Mouse (Mus musculus) kidney, adult 2 months (tissue): ENCODE measurements around the gene Arpp19. TPM values are rescaled to one million over a fixed set of nuclear protein-coding genes. Genes with fewer than 3 reads are reported as not detected.
A peak's percentile ranks its signal among the peaks of the same experiment; 100 is the strongest.

ENCODE experiments used
- DNase-seq: peaks from one replicate; pipeline ENCODE4 v3.0.0; 2021
- H3K27ac ChIP-seq: fragments of 200-500 bp; 2 replicates; pipeline ENCODE4 v1.5.1; 2012; ENCODE audit warnings: low read depth, low read length, control low read depth, inconsistent platforms; ENCODE audit not compliant: insufficient read depth
- H3K27me3 ChIP-seq: fragments of 200-500 bp; replicated peaks from 2 replicates; pipeline ENCODE4 v1.6.1; 2012; ENCODE audit warnings: mild to moderate bottlenecking, moderate library complexity, low read length, inconsistent platforms; ENCODE audit not compliant: control insufficient read depth, insufficient read depth
- H3K36me3 ChIP-seq: fragments of 200-500 bp; 2 replicates; pipeline ENCODE4 v1.6.1; 2012; ENCODE audit warnings: mild to moderate bottlenecking, moderate library complexity, low read length, inconsistent platforms; ENCODE audit not compliant: control insufficient read depth, insufficient read depth
- H3K4me1 ChIP-seq: fragments of 200-500 bp; 2 replicates; pipeline ENCODE4 v1.6.1; 2011; ENCODE audit warnings: low read length; ENCODE audit not compliant: control insufficient read depth, insufficient read depth
- H3K4me3 ChIP-seq: fragments of 200-500 bp; 2 replicates; pipeline ENCODE4 v1.5.1; 2011; ENCODE audit warnings: mild to moderate bottlenecking, low read depth, low read length, control low read depth; ENCODE audit not compliant: insufficient read depth
- CTCF ChIP-seq: fragments of 200-500 bp; conservative IDR thresholded peaks from 2 replicates; pipeline ENCODE4 v1.5.1; 2011; ENCODE audit warnings: low read depth, mild to moderate bottlenecking, control low read depth, low read length, moderate library complexity, mixed read lengths; ENCODE audit not compliant: insufficient read depth, insufficient read length
- POLR2A ChIP-seq: fragments of 200-500 bp; IDR thresholded peaks from one replicate; pipeline ENCODE4 v1.6.1; 2011; ENCODE audit warnings: low read depth, low read length, control low read depth
- WGBS: fragments of 180-500 bp; shearing (Covaris S2); methylation state at CpG from one replicate; pipeline ENCODE4 v1.1.7; 2018; 5-methylcytosine and 5-hydroxymethylcytosine counted together
- polyA plus RNA-seq: library from polyadenylated mRNA; depleted of rRNA; stranded (reverse); fragments of >200 nt; gene quantifications from 2 replicates; pipeline ENCODE4 v1.2.3, GENCODE M21; 2012; rRNA removed

The Arpp19 gene
- 18.2 and 24.6 TPM in 2 replicates for polyA plus RNA-seq

DNA sequence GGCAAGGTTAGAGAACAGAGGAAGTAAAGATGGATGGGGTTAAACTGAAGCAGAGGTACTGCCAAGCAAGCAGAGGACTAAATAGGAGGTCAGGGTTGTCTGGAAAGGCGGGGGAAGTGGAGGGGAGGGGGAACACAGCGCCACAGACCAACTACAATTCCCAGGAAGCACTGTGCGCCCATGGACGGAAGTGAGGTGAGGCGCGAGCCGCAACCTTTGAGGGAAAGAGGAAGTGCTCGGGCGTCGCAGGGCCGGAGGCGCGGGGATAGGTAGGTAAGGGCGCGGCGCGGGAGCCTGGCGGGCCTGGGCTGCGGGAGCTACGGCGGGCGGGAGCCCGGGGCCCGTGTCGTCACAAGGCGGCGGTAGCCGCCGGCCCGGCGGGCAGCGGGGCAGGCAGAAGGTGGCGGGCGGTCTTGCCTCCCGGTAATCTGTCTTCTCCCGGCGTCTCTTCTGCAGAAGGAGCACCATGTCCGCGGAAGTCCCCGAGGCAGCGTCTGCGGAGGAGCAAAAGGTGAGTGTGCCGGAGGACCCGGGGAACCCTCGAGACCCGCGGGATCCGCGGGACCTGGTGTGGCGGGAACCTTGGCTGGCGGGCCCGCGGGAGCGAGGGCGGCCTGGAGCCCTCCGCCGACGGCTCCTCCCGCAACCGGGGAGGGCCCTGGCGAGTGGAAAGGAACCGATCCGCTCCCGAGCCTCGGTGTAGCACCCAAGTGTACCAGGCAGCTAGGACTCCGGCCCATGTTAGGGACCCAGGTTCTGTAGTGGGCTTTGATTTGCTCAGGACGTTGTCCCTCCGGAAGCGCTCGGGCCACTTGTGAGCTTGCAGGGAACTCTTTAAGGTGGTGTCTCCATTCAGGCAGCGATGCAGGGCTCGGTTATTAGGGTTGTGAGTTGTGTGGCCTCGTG, at the start of gene Arpp19:
Arpp19 (plus strand) TSS at position 164 of the 906 bp plus-strand sequence.
- peak; percentile 58 for TF ChIP-seq POLR2A
- no peak for TF ChIP-seq CTCF
- peak within 1 kb of the TSS; percentile 90 for H3K4me3 ChIP-seq
- H3K4me1 ChIP-seq = peaks cover 24% of the 10 kb centered on the region
- under 1% methylated on average over 73 of the region's 73 CpGs for WGBS
- peak within 1 kb of the TSS; percentile 56 for H3K27ac ChIP-seq
- no peaks in the 10 kb centered on the region for H3K27me3 ChIP-seq
- no peaks in the 10 kb centered on the region; the same call in 1 of the 2 replicates for H3K36me3 ChIP-seq
- peak; percentile 92 for DNase-seq

DNA sequence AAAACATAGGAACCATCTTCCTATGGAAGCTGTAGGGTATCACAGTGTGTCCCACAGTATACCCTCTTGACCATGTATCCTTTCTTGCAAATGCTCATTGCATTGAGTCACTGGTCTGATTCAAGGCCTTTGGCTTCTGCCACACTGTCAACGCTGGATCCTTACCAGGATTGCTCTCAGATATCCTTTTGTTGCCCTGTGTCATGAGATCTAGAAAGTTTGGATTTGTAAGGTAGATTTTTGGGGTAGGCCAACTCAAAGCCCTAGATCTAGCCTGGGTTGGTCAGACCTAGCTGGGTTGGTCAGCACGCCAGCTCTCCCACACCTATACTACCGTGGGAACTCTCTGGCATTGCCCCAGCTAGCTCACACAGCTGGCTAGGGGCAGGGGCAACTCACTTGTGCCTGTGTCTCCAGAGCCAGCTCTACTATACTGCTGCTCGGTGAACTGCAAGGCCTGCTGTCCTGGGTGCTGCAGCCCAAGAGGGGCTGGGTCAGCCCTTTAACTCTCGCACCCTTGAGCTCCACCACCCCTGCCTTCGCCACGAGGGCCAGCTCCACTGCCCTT, 48.4 kb upstream of the Arpp19 start:
- H3K4me1 ChIP-seq = peaks cover 5% of the 10 kb centered on the region
- DNase-seq = no peak
- no peak overlapping the region for H3K4me3 ChIP-seq
- no peak overlapping the region for H3K27ac ChIP-seq
- WGBS = 76% methylated on average over 7 of the region's 7 CpGs
- no peak for TF ChIP-seq CTCF
- no peak for TF ChIP-seq POLR2A
- H3K27me3 ChIP-seq = no peaks in the 10 kb centered on the region
- H3K36me3 ChIP-seq = no peaks in the 10 kb centered on the region

DNA sequence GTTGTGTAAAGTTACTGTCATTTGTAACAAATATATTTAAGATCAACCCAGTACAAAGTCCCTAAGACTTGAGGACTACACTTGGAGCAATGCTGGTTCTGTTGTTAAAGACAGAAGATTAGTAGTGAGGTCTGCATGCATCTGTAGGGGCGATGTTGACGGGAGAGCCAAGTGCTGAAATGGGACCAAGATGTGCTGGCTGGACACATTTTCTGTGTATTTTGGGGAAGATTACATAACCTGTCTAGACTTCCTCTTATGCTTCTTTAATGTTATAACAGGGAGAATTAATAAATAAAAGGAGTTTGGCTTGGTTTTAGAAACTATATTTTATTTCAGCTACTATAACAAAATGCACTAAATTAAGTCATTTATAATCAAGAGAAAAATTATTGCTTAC, 47.4 kb upstream of the Arpp19 start:
- no peak for DNase-seq
- no peaks in the 10 kb centered on the region for H3K27me3 ChIP-seq
- no peak for TF ChIP-seq CTCF
- no peak for TF ChIP-seq POLR2A
- no peak overlapping the region for H3K4me3 ChIP-seq
- 44% methylated on average over 2 of the region's 2 CpGs for WGBS
- no peaks in the 10 kb centered on the region for H3K36me3 ChIP-seq
- no peak overlapping the region for H3K27ac ChIP-seq
- peaks cover 13% of the 10 kb centered on the region for H3K4me1 ChIP-seq

- DNase-seq = peak; percentile 56
- no peak for TF ChIP-seq CTCF
- TF ChIP-seq POLR2A = no peak
- Histone ChIP-seq H3K4me1 (peaks cover 18% of the 10 kb centered on the region), H3K4me3 (no peak overlapping the region), H3K27me3 (no peaks in the 10 kb centered on the region), H3K36me3 (no peaks in the 10 kb centered on the region; the same call in 1 of the 2 replicates), H3K27ac (no peak overlapping the region)
- 67% methylated on average over 10 of the region's 10 CpGs for WGBS
Observed at GRCm38 (mm10) chr9:74994611-74995257, 42.7 kb upstream of the Arpp19 start.

DNA sequence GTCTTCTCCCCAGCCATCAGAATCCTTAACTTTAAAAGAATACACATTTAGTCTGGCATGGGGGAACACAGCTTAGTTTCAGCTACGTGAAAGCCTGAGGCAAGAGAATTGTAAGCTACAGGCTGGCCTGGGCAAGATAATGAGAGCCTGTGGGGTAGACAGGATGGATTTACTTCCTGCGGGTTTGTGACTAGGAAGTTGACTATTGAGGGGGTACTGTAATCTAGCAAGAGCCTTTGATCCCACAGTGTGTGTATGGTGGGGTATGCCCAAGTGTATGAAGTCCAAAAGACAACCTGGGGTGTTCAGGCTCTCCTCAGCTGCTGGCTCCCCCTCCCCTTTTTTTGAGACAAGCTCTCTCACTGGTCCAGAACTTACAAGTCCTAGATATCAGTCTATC, 41.1 kb upstream of the Arpp19 start:
- H3K27ac ChIP-seq = no peak overlapping the region
- no peak overlapping the region for H3K4me3 ChIP-seq
- DNase-seq = no peak
- peaks cover 19% of the 10 kb centered on the region for H3K4me1 ChIP-seq
- no peaks in the 10 kb centered on the region for H3K27me3 ChIP-seq
- no peaks in the 10 kb centered on the region; the same call in 1 of the 2 replicates for H3K36me3 ChIP-seq
- TF ChIP-seq CTCF (no peak), POLR2A (no peak)
- 51% methylated on average over 2 of the region's 2 CpGs for WGBS

DNA sequence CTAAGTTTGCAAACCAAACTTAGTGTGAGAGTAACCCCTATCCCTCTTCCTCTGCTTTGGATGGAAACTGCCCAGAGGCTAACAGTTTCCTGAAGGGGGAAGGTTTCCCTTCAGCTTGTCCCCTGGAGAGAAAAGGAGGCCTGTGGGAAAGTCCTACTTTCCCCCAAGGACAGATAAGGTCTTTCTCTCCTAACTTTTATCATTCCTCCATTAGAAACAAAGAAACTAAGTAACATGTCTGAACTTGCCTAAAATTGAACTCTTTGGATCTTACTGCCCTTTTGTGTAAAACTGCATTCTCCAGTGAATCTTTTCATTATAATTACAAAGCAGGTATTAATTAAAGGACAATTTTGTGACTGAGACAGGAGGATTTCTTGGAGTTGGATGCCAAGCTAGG, 39.4 kb upstream of the Arpp19 start:
- H3K4me1 ChIP-seq = peaks cover 18% of the 10 kb centered on the region
- no peak overlapping the region for H3K4me3 ChIP-seq
- H3K27ac ChIP-seq = peak overlapping the region; percentile 30; the same call in 1 of the 2 replicates
- no peak for TF ChIP-seq POLR2A
- TF ChIP-seq CTCF = no peak
- H3K27me3 ChIP-seq = no peaks in the 10 kb centered on the region
- no peaks in the 10 kb centered on the region; the same call in 1 of the 2 replicates for H3K36me3 ChIP-seq
- no peak for DNase-seq
